Mouse (Mus musculus) lung, adult 2 months (tissue): ENCODE measurements at regions not wholly inside any gene's neighbourhood (a gene's known extent, or its start where the extent isn't known, plus 50 kb on each side); places are given as distances from the start of the nearest gene placed in this dataset.

ENCODE experiments used
- DNase-seq: peaks from one replicate; pipeline ENCODE4 v3.0.0; 2022
- H3K4me1 ChIP-seq: fragments of 200-500 bp; 2 replicates; pipeline ENCODE4 v1.6.1; 2011; ENCODE audit warnings: low read length; ENCODE audit not compliant: control insufficient read depth, insufficient read depth
- H3K4me3 ChIP-seq: fragments of 200-500 bp; replicated peaks from 2 replicates; pipeline ENCODE3; 2011; ENCODE audit warnings: low read depth, mild to moderate bottlenecking, control low read depth, low read length; ENCODE audit errors: extremely low read depth
- CTCF ChIP-seq: fragments of 200-500 bp; IDR thresholded peaks from 2 replicates; pipeline ENCODE4 v1.5.1; 2011; ENCODE audit warnings: mild to moderate bottlenecking, low read length, control low read depth; ENCODE audit not compliant: insufficient read depth
- POLR2A ChIP-seq: fragments of 200-500 bp; IDR thresholded peaks from 2 replicates; pipeline ENCODE4 v1.6.1; 2011; ENCODE audit warnings: low read depth, mild to moderate bottlenecking, control low read depth, low read length, borderline replicate concordance; ENCODE audit errors: extremely low read depth
- WGBS: fragments of 180-500 bp; shearing (Covaris S2); methylation state at CpG from one replicate; pipeline ENCODE4 v1.1.7; 2018; 5-methylcytosine and 5-hydroxymethylcytosine counted together

GRCm38 (mm10) chr12:79993821-79994571 lies 118.8 kb downstream of the Zfp36l1 start:
- TF ChIP-seq CTCF (no peak), POLR2A (no peak)
- H3K4me1 ChIP-seq: peaks cover 10% of the 10 kb centered on the region
- no peak overlapping the region for H3K4me3 ChIP-seq
- no peak for DNase-seq
- 30% methylated on average over 5 of the region's 5 CpGs for WGBS

- Histone ChIP-seq H3K4me1 (peaks cover 10% of the 10 kb centered on the region), H3K4me3 (no peak overlapping the region)
- no peak for TF ChIP-seq CTCF
- no peak for TF ChIP-seq POLR2A
- 74% methylated on average over 5 of the region's 5 CpGs for WGBS
- DNase-seq: no peak
These were observed 121.5 kb downstream of the Zfp36l1 start for GRCm38 (mm10) chr12:79991279-79991678.

- DNase-seq: no peak
- Histone ChIP-seq H3K4me1 (peaks cover 11% of the 10 kb centered on the region), H3K4me3 (no peak overlapping the region)
- TF ChIP-seq CTCF (no peak), POLR2A (no peak)
- 73% methylated on average over 4 of the region's 4 CpGs for WGBS
These were observed 122.1 kb downstream of the Zfp36l1 start for GRCm38 (mm10) chr12:79990751-79991150.

GRCm38 (mm10) chr12:79989582-79990110 lies 123.2 kb downstream of the Zfp36l1 start:
- DNase-seq: no peak
- no peak overlapping the region for H3K4me3 ChIP-seq
- WGBS: 76% methylated on average over 9 of the region's 9 CpGs
- H3K4me1 ChIP-seq: peaks cover 10% of the 10 kb centered on the region
- TF ChIP-seq POLR2A: no peak
- no peak for TF ChIP-seq CTCF

- Histone ChIP-seq H3K4me1 (peaks cover 2% of the 10 kb centered on the region; the same call in 1 of the 2 replicates), H3K4me3 (no peak overlapping the region)
- no peak for DNase-seq
- 73% methylated on average over 11 of the region's 11 CpGs for WGBS
- TF ChIP-seq POLR2A (no peak), CTCF (no peak)
These were observed 124.1 kb downstream of the Zfp36l1 start for GRCm38 (mm10) chr12:79988401-79989358.

- H3K4me1 ChIP-seq: peaks cover 2% of the 10 kb centered on the region; the same call in 1 of the 2 replicates
- TF ChIP-seq POLR2A: no peak
- no peak for TF ChIP-seq CTCF
- DNase-seq: no peak
- no peak overlapping the region for H3K4me3 ChIP-seq
- 43% methylated on average over 9 of the region's 9 CpGs for WGBS
These were observed 126.4 kb downstream of the Zfp36l1 start for GRCm38 (mm10) chr12:79986241-79986976.

- Histone ChIP-seq H3K4me3 (no peak overlapping the region), H3K4me1 (peaks cover 2% of the 10 kb centered on the region; the same call in 1 of the 2 replicates)
- DNase-seq: no peak
- TF ChIP-seq POLR2A (no peak), CTCF (no peak)
- WGBS: 76% methylated on average over 5 of the region's 5 CpGs
These were observed 127.6 kb downstream of the Zfp36l1 start for GRCm38 (mm10) chr12:79984985-79985747.

GRCm38 (mm10) chr12:79984025-79984790 lies 128.6 kb downstream of the Zfp36l1 start:
- no peak for DNase-seq
- TF ChIP-seq POLR2A (no peak), CTCF (no peak)
- H3K4me1 ChIP-seq: peaks cover 2% of the 10 kb centered on the region; the same call in 1 of the 2 replicates
- H3K4me3 ChIP-seq: no peak overlapping the region
- WGBS: 77% methylated on average over 10 of the region's 10 CpGs
